Mouse (Mus musculus) neural tube, embryonic 10.5 days (tissue): ENCODE data around the gene Gfod1.

ENCODE experiments used
- DNase-seq: peaks from one replicate; pipeline ENCODE4 v3.0.0-alpha.2; 2017; ENCODE audit warnings: low spot score; ENCODE audit errors: extremely low spot score

Gfod1 gene

DNA sequence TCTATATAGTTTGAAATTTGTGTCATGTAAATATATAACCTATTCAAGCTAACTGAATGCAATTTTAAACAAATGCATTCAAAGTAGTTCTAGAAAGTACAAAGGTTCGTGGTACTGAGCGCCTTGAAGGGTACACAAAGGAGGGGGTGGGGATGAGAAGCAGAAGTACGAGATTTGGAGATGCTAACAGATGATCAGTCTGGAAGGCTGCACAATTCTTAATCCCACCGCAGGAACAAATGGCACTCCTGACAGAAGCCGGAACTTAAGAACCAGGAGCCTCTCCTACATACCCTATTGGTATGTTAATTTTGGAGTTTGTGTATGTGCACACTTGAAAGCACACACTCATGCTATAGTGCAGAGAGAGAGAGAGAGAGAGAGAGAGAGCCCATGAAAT, 4.8 kb downstream of the Gfod1 start:
- no peak for DNase-seq

DNA sequence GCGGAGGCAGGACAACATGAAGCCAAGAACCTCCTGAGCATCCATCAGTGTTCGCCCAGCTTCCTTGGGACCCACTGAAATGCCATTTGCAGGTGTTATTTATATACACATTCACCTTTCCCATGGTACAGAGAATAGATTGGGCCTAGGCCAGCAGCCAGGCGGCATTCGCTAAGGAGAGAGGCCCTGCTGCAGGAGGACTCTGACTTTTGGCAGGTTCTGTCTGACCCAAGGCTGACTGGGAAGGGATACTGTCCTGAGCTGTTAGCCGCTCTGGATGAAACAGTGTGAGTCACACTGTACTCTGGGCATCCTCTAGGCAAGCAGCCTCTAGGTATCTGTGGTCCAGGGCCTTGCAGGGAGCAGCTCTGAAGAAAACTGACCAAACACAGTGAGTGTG, 6.4 kb downstream of the Gfod1 start:
- DNase-seq = no peak

DNA sequence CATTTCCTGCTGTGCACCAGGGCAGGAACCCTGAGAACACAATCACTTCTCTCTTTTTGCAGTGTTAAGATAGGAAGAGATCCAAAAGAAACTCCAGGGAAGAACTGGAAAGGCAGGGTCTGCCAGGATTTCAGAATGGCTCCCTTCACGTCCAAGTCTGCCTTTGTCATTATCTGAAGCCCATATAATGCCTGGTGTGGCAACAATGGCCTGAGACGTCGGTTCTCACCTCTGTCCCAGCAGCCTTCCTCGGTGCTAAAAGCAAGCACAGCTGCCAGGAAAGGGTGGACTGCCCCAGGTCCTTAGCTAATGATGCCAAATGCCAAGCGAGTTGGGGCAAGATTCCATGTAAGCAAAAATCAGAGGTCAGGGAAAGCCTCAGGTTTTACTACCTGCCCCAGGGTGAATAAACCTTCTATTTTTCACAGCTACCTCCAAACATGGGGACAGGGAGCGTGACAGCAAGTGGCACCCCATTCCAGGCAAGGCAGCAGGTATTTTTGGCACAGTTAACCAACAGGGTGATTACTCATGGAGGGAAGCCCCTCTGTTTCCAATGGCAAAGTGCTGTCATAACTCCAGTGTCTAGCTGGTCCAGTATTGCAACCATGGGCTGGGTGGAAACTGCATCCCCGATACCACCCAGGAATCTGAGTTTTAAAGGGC, 7.7 kb downstream of the Gfod1 start:
- no peak for DNase-seq

DNA sequence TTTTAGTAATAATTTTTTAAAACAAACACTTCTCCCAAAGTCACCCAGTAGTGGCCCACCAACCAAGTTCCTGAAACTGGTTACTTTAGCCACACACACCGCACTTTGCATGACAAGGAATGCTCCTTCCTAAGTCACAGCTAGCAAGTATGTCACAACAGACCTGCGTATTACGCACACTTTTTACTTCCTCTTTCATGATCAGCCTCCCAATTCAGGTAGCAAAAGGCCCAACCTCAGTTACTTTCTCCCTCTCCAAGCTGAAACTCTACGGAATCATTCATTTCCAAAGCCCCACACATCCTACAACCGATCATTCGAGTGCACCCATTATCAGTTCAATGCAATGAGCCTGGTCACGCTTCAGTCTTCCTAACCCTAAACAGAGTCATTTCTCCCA, 8.3 kb downstream of the Gfod1 start:
- DNase-seq = no peak

DNA sequence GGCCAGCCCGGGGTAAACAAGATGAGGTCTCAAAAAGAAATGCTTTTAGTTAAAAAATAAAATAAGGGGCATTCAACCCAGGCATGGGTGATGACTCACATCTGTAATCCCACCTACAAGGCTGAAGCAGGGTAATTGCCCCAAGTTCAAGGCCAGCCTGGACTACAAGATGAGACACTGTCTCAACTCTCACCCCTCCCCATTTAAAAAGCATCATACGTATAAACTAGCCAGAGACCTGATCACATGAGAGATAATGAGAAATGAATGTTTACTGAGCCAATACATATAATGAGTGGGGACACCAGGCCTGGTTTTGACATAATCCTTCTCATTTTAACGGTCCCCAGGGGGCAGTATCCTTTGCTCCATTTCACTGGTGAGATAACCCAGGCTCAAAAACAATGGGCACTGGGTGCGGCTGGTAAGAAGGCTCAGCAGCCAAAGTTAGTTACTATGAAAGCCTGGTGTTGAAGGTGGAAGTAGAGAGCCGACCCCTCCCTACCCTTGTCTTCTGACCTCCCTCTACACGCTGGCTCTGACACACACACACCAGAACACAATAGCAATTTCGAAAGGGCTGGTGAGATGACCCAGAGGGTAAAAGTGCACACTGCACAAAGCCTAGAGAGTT, 8.9 kb downstream of the Gfod1 start:
- DNase-seq = no peak

DNA sequence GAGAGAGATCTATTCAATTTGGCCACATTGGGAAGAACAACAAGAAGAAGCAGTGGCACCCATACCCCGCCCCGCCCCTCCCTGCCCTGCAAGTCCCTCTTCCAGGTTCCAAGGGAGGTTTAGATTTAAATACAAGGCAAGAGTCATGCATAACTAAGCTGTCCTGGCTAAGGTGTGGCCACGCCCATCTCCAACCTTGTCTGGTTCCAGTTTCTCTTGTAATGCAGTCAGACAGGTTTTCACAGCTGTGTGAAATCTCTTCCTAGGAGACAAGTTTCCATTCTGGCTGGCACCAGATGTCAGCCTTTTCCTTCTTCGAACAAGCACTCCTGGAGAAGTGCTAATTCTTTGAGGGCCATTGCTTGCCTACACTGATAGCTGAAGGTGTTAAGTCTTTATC, 11.1 kb downstream of the Gfod1 start:
- no peak for DNase-seq

DNA sequence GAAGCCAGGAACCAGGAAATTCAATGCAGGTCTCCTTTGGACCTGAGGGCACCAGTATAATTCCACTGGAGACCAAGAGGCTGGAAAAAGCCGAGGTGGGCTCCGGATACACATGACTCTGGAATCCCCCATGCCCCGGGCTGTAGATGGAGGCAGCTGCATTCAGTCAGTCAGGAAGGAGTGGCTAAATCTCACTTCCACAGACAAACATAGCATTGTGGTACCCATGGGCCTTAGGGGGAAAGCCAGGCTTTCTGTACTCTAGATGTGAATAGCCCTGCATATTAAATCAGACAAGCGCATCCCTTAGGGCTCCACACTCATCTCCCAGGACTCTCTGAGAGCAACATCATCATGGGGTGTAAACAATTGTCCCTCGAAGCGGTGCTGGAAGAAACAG, 14.9 kb downstream of the Gfod1 start:
- DNase-seq = no peak

DNA sequence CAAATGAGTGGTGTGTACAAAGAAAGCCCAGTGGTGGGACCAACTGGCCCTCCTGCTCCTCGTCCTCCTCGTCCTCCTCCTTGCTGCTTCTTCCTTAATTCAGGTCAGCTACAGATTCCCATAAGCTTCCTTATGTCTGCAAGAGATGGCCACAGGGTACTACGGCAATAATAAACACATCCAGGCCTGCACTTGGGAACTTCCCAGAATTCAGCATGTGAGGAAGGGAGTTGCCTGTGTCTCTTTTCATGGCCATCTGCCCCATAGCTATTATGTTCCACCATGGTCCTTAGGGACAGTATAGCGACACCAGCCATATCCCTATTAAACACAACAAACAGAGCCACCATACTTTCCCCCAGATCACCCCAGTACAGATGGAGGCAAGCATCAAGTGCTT, 15.5 kb downstream of the Gfod1 start:
- DNase-seq = no peak

DNA sequence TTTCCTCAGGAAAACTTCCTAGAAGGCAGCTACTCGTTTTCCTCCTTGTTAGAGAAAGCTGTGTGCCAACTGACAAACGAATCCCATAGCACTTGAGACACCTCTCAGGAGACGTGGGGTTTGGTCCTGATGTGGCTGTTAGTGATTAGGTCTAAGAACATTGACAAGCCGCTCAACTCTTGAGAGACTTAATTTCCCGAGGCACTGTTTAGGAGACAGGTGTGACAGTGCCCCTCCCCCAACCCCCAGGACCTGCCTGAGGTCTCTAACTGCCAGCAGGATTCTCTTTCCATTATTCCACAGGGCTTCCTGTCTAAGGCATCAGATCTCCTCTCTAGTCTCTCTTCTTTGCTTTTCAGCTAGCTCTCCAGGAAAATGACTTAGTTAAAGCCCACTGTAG, 15.9 kb downstream of the Gfod1 start:
- DNase-seq = no peak

DNA sequence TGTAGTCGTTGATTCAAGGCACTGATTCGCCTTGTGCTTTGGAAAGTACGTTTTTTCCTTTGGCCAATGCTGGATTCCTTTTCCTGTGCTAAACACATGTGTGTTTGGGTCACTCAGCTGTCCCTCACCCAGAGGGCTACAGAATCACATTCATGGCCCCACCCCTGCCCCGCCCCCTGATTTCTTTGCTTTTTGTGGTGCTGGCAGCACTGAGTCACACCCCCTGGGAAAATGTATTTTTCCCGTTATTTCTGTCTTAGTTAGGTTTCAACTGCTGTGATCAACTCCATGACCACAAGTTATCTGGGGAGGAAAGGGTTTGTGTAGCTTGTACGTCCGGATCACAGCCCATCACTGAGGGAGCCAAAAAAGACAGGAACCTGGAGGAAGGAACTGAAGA, 17.1 kb downstream of the Gfod1 start:
- DNase-seq = no peak

DNA sequence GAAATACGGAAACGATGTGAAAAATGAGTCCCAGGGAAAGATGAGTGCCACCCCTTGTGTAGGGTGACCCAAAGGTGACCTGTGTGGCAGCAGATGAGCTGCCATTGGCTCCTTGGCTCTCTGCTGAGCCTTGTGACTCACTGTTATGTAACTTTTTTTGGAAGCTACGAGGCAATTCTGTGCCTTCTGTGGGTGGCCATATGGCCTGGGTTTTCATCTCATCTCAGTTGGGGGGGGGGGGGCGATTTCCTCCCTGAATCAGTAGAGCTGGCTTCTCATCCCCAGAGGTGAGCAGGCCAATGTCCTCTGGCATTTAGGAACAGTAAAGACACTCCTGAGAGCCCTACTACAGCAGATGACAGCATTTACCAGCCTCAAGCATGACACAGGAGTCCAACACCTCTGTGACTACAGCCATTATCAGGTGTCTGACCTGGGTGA, 19.2 kb downstream of the Gfod1 start:
- no peak for DNase-seq

DNA sequence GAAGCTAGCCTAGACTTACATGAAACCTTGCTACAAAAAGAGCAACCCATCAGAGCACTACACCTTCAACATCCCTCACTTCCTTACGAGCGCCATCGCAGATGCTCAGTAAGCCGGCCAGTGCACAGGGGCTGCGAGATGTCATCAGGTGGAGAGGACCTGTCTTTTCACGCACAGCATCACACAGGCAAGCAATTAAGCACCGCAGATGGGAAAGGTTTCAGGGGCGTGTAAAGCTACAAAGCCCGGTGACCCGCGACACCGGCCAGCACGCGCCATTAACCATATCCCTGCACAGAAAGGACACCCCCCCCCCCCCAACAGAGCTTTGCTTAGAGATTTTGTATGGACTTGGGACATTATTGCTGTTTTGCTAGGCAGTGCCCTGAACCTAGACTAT, 30.1 kb downstream of the Gfod1 start:
- DNase-seq = no peak

DNA sequence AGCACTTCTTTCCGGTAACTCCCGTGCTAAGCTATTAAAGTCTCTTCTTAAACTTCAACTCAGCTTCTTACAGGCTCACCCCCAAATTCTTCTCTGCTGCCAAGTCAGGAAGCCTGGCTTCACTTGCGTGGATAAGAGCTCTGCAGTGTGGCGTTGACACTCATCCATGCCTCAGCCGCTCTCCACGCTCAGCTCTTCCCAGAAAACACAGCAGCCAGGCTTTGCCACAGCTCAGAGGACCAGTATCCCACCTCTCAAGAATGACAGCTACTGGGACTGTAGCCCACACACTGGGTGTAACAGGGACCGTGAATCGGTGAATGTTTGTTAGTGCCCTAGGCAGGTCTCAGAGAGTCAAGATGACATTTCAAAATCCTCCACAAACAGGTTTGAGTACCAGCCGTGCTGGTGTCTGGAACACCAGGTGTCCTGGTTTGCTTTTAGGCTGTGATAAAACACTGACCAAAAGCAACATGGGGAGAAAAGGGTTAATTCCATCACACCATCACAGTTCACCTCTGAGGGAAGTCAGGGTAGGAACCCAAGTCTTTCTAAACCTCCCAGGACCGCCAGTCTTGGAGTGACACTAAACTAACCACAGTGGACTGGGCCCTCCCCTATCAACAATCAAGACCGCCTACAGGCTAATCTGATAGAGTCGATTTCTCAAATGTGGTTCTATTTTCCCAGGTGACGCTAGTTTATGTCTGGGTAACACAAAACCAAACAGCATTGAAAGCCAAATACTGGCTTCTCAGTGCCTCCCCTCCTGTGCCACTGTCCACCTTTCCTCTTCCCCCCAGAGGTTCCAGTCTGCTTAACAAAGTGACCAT, 31.5 kb downstream of the Gfod1 start:
- no peak for DNase-seq

DNA sequence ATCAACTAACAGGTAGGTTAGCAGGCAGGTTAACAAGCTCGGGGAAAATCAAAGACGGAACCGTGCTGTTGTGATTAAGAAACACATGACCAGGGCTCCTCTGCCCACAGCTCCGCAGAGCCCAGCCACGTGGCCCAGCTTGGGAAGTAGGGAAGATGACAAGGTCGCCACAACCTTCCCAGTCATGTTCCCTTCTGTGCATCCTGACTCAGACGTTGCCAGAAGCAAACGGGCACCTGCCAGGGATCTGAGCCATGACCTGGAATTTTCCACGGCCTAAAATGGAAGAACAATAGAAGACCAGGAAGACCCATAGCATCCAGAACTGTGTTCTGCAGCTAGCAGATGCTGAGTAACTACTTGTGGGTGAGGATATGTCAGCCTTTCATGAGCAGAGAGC, 32.5 kb downstream of the Gfod1 start:
- no peak for DNase-seq

DNA sequence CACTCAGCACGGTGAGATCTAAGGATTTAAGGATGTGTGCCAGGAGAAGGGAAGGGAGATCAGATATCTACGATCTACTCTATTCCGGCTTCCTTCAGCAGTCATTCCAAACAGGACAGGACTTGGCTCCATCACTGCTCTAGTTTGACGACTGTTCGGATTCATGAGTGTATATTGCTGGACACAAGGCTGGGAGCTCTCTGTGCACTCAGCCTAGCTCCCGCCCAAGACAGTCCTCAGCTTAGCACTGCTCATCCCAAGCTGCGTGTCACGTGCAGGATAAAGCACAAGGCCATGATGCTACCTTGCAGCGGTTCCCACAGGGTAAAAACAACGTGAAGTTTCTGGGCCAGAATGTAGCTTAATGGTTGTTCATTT, 33.8 kb downstream of the Gfod1 start:
- no peak for DNase-seq

DNA sequence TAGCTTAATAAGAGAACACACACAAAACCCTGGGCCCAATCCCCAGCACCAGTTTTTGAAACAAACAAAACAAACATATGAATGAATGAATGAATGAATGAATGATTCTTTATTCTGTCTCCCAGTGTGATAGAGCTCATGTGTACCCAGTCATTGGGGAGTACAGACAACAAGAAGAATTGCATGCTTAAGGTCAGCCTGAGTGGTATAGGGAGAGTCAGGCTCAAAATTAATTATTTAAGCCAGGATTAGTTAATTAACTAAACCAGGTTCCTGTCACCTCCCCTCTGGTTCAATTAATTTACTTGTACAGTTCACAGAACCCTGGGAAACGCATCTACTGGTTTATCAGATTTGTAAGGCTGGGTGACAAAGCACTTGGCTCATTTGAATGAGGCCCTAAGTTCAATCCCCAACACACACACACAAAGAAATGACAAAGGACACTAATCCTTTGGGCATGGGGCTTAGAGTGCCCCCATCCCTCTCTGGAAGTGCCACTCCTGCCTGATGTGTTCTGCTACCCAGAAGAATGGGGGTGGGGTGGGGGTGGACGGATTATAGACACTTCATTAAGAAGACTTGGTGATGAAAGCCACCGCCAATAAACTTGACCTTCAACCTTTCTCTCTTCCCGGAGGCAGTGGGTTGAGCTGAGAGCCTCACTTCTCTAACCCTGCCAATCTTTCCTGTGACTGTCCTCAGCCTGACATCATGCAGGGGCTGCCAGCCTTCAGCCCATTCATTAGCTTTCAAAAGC, 34.3 kb downstream of the Gfod1 start:
- no peak for DNase-seq

DNA sequence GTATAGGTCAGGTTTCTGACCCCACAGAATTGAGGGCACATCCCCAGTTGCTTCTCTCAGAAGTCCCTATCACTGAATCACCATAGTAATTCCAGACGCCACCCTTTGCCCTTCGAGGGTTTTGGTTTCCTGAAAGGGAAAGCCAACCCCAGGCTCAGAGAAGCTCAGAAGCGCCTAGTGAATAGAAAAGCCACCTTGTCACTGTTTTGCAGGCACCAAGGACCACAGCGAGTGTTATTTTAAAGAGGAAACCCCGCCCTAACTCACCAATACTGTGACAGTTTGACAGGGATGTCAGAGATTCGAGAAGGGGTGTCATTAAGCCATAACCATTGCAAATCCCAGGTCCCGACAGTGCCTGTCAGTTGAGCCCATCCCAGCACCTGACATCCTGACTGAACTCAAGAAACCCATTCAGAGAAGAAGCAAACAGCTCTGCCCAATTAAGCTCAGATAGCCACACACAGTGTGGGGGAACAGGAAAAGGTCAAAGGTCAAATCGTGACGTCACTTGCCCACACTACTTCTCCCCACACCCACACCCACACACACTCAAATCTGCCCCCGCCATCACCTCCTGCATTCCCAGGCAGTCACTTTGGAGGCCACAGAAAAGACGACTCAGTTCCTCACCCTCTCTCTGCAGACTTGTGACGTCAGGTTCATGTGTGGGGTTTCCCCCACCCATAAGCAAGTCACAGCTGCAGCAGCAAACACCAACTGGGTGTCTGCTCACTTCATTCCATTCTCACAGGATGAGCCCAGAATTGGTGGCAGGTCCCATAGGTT, 35.2 kb downstream of the Gfod1 start:
- DNase-seq = no peak

DNA sequence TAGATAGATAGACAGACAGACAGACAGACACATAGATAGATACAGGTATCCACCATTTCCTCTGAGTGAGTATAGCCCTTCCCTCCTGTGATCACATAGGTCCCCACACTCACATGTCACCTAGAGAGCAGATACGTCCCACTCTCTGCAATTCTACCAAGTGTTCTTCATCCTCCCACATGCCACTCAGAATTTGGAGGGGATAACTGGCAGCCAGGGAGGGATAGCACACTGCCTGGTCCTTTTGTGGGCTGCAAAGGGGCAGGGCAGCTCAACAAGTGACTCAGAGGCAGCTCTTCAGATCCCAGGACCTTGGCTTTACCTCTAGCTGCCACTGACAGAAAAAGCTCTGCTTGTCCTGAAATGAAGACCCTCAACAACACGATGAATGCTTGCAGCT, 36.1 kb downstream of the Gfod1 start:
- DNase-seq = no peak

DNA sequence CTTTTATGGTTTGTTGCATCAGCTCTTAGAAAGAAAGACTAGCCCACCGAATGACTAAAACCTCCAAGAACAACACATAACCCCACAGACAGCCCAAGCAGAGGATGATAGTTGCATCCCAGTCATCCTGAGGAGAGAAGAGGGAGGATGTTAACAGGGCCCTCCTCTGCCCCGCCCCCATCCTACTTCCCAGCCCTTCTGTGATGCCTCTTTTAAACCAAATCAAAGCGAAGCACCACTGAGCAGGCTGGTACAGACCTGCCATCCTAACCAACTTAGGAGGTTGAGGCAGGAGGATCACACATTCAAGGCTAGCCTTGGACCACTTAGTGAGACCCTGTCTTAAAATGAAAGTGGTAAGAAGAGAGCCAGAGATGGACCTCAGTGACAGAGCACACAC, 36.8 kb downstream of the Gfod1 start:
- DNase-seq = no peak

DNA sequence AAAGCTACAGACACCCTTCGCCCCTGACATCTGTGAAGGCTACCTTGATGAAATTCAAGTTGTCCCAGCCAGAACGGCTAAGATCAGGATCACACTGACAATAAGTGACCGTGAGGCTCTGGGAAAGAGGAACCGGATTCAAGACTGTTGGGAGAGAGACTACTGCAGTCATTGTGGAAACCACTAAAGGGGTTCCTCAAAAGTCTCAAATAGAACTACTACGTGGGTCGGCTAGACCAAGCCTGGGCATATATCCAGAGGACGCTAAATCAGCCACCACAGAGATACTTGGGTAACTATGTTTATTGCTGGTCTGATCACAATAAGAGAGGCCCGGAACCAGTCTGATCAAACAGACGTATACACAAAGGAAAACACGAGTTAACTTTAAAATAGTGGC, 37.6 kb downstream of the Gfod1 start:
- no peak for DNase-seq

DNA sequence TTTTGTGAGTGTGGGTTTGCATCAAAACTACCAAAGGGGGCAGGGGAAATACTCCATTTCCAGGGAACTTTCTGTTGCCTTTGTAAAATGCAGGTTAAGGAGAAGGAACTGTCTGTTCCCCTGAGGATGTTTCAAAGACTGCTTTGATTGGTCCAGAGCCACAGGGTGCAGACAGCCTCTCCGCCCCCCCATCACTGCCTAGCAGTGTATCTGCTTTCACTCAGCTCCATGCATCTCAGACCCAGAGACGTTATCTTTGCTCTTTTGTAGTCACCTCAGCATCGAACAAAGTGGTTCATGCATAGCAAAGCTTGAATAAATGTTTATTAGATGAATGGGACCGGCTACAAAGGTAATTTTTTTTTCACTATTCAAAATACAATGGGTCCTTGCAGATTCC, 38.9 kb downstream of the Gfod1 start:
- DNase-seq = no peak
